Mouse (Mus musculus) heart, embryonic 14.5 days (tissue): ENCODE results near the gene Pgap1. TPM values are rescaled to one million over a fixed set of nuclear protein-coding genes. Genes with fewer than 3 reads are reported as not detected.

Experiments
- ATAC-seq: fragments of 200-750 bp; cut with Nextera tagmentation; 2 replicates; pipeline ENCODE4 v1.8.0; 2017; ENCODE audit warnings: low read depth, moderate TSS enrichment; ENCODE audit not compliant: insufficient number of reproducible peaks, insufficient read depth, low FRiP score
- H3K27ac ChIP-seq, 2 experiments: fragments of 200-500 bp in 1 of 2; fragments of 300-500 bp in 1 of 2; sonication (generic) in 1 of 2; replicated peaks in 1 of 2; 2 replicates each; pipeline ENCODE4 v1.5.1; 2012 to 2014; ENCODE audit warnings: low read depth in 2 of 2, low read length in 2 of 2, control low read depth in 1 of 2, mild to moderate bottlenecking in 1 of 2, mixed read lengths in 1 of 2; ENCODE audit not compliant: control insufficient read depth in 1 of 2, insufficient read depth in 1 of 2
- H3K27me3 ChIP-seq: fragments of 300-500 bp; sonication (generic); 2 replicates; pipeline ENCODE4 v1.6.1; 2014; ENCODE audit warnings: mild to moderate bottlenecking, low read length, control low read depth; ENCODE audit not compliant: control insufficient read depth, insufficient read depth
- H3K36me3 ChIP-seq: fragments of 300-500 bp; sonication (generic); 2 replicates; pipeline ENCODE4 v1.6.1; 2014; ENCODE audit warnings: mild to moderate bottlenecking, control low read depth, low read length, mixed read lengths; ENCODE audit not compliant: control insufficient read depth, insufficient read depth
- H3K4me1 ChIP-seq, 2 experiments: fragments of 200-500 bp in 1 of 2; fragments of 300-500 bp in 1 of 2; sonication (generic) in 1 of 2; 2 replicates each; pipeline ENCODE4 v1.6.1; 2012 to 2014; ENCODE audit warnings: low read length in 2 of 2, control low read depth in 1 of 2, mixed read lengths in 1 of 2; ENCODE audit not compliant: control insufficient read depth in 2 of 2, insufficient read depth in 2 of 2
- H3K4me2 ChIP-seq: fragments of 300-500 bp; sonication (generic); 2 replicates; pipeline ENCODE4 v1.6.1; 2014; ENCODE audit warnings: mild to moderate bottlenecking, low read length
- H3K4me3 ChIP-seq, 2 experiments: fragments of 200-500 bp in 1 of 2; fragments of 300-500 bp in 1 of 2; sonication (generic) in 1 of 2; 2 replicates each; pipeline ENCODE4 v1.5.1; 2012 to 2014; ENCODE audit warnings: low read length in 2 of 2, mild to moderate bottlenecking in 2 of 2, control low read depth in 1 of 2, low read depth in 1 of 2, moderate library complexity in 1 of 2; ENCODE audit not compliant: control insufficient read depth in 1 of 2, insufficient read depth in 1 of 2
- H3K9ac ChIP-seq: fragments of 300-500 bp; sonication (generic); 2 replicates; pipeline ENCODE4 v1.6.1; 2014; ENCODE audit warnings: mild to moderate bottlenecking, low read length
- H3K9me3 ChIP-seq: fragments of 300-500 bp; sonication (generic); 2 replicates; pipeline ENCODE4 v1.6.1; 2016; ENCODE audit warnings: low read length, control low read depth; ENCODE audit not compliant: control insufficient read depth
- WGBS: fragments of 180-500 bp; shearing (Covaris S2); extraction: QIAGEN DNeasy Blood & Tissue Kit; methylation state at CpG from one replicate; pipeline ENCODE4 v1.1.7; 2014; 5-methylcytosine and 5-hydroxymethylcytosine counted together
- polyA plus RNA-seq: library from polyadenylated mRNA; unstranded; fragments of >200 nt; fragmentation: Nextera tagmentation; extraction: Ambion mirVana; gene quantifications from 2 replicates; pipeline ENCODE4 v1.2.1, GENCODE M21; 2014

Pgap1 gene
- polyA plus RNA-seq, 1 experiment from 2014 or later, result 5.0 TPM

DNA sequence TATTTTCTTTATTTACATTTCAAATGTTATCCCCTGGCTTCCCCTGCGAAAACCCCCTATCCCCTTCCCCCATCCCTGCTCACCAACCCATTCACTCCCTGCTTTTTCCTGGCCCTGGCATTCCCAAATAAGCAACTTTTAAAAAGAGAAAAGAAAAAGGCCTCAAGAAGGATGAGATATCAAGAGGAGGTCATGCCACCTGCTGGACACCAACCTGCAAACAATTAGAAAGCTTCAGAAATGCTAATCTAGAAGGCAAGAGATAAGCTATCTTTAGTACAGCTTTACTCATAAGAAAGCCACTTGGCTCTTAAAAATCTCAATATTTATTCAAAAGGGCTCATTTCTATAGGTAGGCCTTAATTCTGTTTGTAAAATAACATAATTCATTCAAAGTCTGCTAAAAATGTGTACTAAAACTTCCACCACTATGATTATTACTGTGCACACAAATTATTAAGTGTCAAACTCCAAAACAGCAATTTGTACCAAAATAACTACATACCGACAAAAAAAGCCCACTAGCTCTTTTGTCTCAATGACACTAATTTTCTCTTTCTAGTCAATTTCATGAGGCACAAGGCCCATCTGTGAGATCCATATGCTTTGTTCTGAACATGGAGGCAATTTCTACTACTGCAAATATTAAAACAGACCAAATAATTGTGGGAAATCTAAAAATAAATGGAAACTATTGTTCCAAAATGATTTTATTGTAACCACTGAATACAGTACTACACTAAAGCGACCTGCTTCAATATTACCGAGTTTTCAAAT lies 1.9 kb downstream of the Pgap1 start:
- no peak for ATAC-seq
- Histone ChIP-seq H3K4me1 (no peaks in the 10 kb centered on the region), H3K9ac (no peak overlapping the region), H3K27ac (no peak overlapping the region), H3K4me2 (no peak overlapping the region), H3K4me3 (no peak overlapping the region), H3K27me3 (no peaks in the 10 kb centered on the region), H3K9me3 (no peaks in the 10 kb centered on the region), H3K36me3 (no peaks in the 10 kb centered on the region)
- 65% methylated on average over 4 of the region's 4 CpGs for WGBS

- no peak for ATAC-seq
- no peak overlapping the region for H3K9ac ChIP-seq
- WGBS, result 88% methylated on average over 2 of the region's 2 CpGs
- peaks cover 4% of the 10 kb centered on the region for H3K36me3 ChIP-seq
- H3K4me2 ChIP-seq, result no peak overlapping the region
- no peak overlapping the region for H3K27ac ChIP-seq
- no peak overlapping the region for H3K4me3 ChIP-seq
- no peaks in the 10 kb centered on the region for H3K9me3 ChIP-seq
- no peaks in the 10 kb centered on the region for H3K4me1 ChIP-seq
- H3K27me3 ChIP-seq, result no peaks in the 10 kb centered on the region
These were observed 4.9 kb downstream of the Pgap1 start for GRCm38 (mm10) chr1:54552621-54553020.

- no peak overlapping the region for H3K9ac ChIP-seq
- 92% methylated on average over 9 of the region's 9 CpGs for WGBS
- no peak overlapping the region for H3K4me3 ChIP-seq
- peaks cover 12% of the 10 kb centered on the region for H3K36me3 ChIP-seq
- no peaks in the 10 kb centered on the region for H3K9me3 ChIP-seq
- ATAC-seq, result no peak
- H3K27me3 ChIP-seq, result no peaks in the 10 kb centered on the region
- H3K4me1 ChIP-seq, result no peaks in the 10 kb centered on the region
- no peak overlapping the region for H3K4me2 ChIP-seq
- H3K27ac ChIP-seq, result no peak overlapping the region
These were observed 12.3 kb downstream of the Pgap1 start for GRCm38 (mm10) chr1:54545200-54545599.

DNA sequence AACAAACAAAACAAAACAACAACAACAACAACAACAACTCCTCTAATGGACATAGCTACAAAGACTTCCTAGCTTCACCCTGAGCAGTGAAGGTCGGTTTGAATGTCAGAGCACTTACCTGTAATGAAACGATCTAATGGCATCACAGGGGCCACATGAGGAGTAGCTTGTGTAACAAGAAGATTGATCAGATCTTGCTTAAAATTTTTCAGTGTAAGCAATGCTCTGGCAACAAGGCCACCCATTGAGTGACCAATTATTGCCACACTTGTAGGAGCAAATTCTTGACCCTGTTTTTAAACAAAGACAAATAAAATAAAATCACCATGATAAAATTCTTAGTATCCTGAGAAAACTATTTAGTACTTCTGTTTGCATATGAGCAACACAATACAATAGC lies 14.6 kb downstream of the Pgap1 start:
- H3K4me3 ChIP-seq, result no peak overlapping the region
- no peak overlapping the region for H3K27ac ChIP-seq
- no peaks in the 10 kb centered on the region for H3K9me3 ChIP-seq
- 77% methylated on average over 2 of the region's 2 CpGs for WGBS
- ATAC-seq, result no peak
- H3K36me3 ChIP-seq, result peaks cover 19% of the 10 kb centered on the region; the same call in 1 of the 2 replicates
- no peaks in the 10 kb centered on the region for H3K4me1 ChIP-seq
- H3K27me3 ChIP-seq, result no peaks in the 10 kb centered on the region
- no peak overlapping the region for H3K9ac ChIP-seq
- no peak overlapping the region for H3K4me2 ChIP-seq

- 73% methylated on average over 6 of the region's 6 CpGs for WGBS
- H3K27ac ChIP-seq, result no peak overlapping the region
- ATAC-seq, result no peak
These were observed 26.3 kb downstream of the Pgap1 start for GRCm38 (mm10) chr1:54531170-54531569.

GRCm38 (mm10) chr1:54523717-54524116 lies 33.8 kb downstream of the Pgap1 start:
- no peaks in the 10 kb centered on the region for H3K27me3 ChIP-seq
- no peak overlapping the region for H3K9ac ChIP-seq
- H3K9me3 ChIP-seq, result no peaks in the 10 kb centered on the region
- ATAC-seq, result no peak
- H3K36me3 ChIP-seq, result 0 out of 2 replicates have a peak, but pooled peaks cover 8% of the 10 kb centered on the region
- WGBS, result 74% methylated on average over 2 of the region's 2 CpGs
- no peak overlapping the region for H3K4me2 ChIP-seq
- H3K4me3 ChIP-seq, result no peak overlapping the region
- no peaks in the 10 kb centered on the region for H3K4me1 ChIP-seq
- no peak overlapping the region for H3K27ac ChIP-seq

More at GRCm38 (mm10) chr1:54531170-54531569, 26.3 kb downstream of the Pgap1 start:
- H3K4me2 ChIP-seq, result no peak overlapping the region
- H3K36me3 ChIP-seq, result peaks cover 9% of the 10 kb centered on the region; the same call in 1 of the 2 replicates
- H3K9me3 ChIP-seq, result no peaks in the 10 kb centered on the region
- no peak overlapping the region for H3K9ac ChIP-seq
- no peak overlapping the region for H3K4me3 ChIP-seq
- no peaks in the 10 kb centered on the region for H3K27me3 ChIP-seq
- H3K4me1 ChIP-seq, result no peaks in the 10 kb centered on the region

- 89% methylated on average over 5 of the region's 5 CpGs for WGBS
- Histone ChIP-seq H3K36me3 (0 out of 2 replicates have a peak, but pooled peaks cover under 1% of the 10 kb centered on the region), H3K27ac (no peak overlapping the region), H3K4me1 (no peaks in the 10 kb centered on the region), H3K9me3 (no peaks in the 10 kb centered on the region), H3K9ac (no peak overlapping the region), H3K4me2 (no peak overlapping the region), H3K27me3 (no peaks in the 10 kb centered on the region), H3K4me3 (no peak overlapping the region)
- ATAC-seq, result no peak
These were observed 37.4 kb downstream of the Pgap1 start for GRCm38 (mm10) chr1:54520062-54520577.
